Mouse (Mus musculus): Measurements from ENCODE around the gene H2-Q10. TPM values are rescaled to one million over a fixed set of nuclear protein-coding genes. Genes with fewer than 3 reads are reported as not detected.

The H2-Q10 gene
- polyA plus RNA-seq, 1 experiment from 2014 or later: 0.14 TPM

DNA sequence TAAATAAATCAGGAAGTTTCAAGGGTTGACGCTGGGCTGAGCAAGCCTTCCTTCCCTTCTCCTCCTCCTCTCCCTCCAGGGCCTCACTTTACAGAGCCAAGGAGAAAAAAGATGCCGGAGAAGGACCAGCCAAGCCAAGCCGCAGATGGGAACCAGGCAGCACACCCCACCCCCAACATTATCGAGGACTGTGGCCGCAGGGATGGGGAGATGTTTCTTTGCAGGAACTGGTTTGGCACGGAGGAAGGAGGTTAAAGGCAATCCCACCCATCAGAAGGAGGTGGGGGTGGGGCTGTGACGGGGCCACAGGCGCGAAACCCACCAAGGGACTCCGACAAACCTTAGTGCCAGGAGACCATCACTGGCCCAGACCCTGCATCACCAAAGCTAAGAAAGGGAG is 16.8 kb downstream of the H2-Q10 start:
- WGBS: 71% methylated on average over 10 of the region's 10 CpGs
- H3K4me2 ChIP-seq (ENCODE audit: low read length): no peak overlapping the region
- H3K9me3 ChIP-seq (ENCODE audit: control insufficient read depth, low read length): no peaks in the 10 kb centered on the region
- no peak overlapping the region for H3K9ac ChIP-seq (replicated peaks; ENCODE audit: low read depth, low read length)
- no peak overlapping the region for H3K27ac ChIP-seq (ENCODE audit: low read length)
- ATAC-seq: no peak
- no peaks in the 10 kb centered on the region for H3K27me3 ChIP-seq (replicated peaks; ENCODE audit: control insufficient read depth, insufficient read depth, low read length)
- H3K4me1 ChIP-seq (replicated peaks; ENCODE audit: control insufficient read depth, insufficient read depth, low read length): no peaks in the 10 kb centered on the region
- no peak overlapping the region for H3K4me3 ChIP-seq (replicated peaks; ENCODE audit: low read length)
- H3K36me3 ChIP-seq (ENCODE audit: control insufficient read depth, insufficient read depth): no peaks in the 10 kb centered on the region

GRCm38 (mm10) chr17:35488041-35488440 is 18.2 kb downstream of the H2-Q10 start:
- H3K27me3 ChIP-seq (replicated peaks; ENCODE audit: control insufficient read depth, insufficient read depth, low read length): no peaks in the 10 kb centered on the region
- no peaks in the 10 kb centered on the region for H3K4me1 ChIP-seq (replicated peaks; ENCODE audit: control insufficient read depth, insufficient read depth, low read length)
- WGBS: 97% methylated on average over 2 of the region's 2 CpGs

GRCm38 (mm10) chr17:35490320-35490719 is 20.4 kb downstream of the H2-Q10 start:
- H3K36me3 ChIP-seq (ENCODE audit: control insufficient read depth, insufficient read depth): no peaks in the 10 kb centered on the region
- no peaks in the 10 kb centered on the region for H3K4me1 ChIP-seq (replicated peaks; ENCODE audit: control insufficient read depth, insufficient read depth, low read length)
- ATAC-seq: no peak
- H3K4me3 ChIP-seq (replicated peaks; ENCODE audit: low read length): no peak overlapping the region
- no peak overlapping the region for H3K27ac ChIP-seq (ENCODE audit: low read length)
- no peaks in the 10 kb centered on the region for H3K27me3 ChIP-seq (replicated peaks; ENCODE audit: control insufficient read depth, insufficient read depth, low read length)
- H3K9me3 ChIP-seq (ENCODE audit: control insufficient read depth, low read length): no peaks in the 10 kb centered on the region
- no peak overlapping the region for H3K4me2 ChIP-seq (ENCODE audit: low read length)
- H3K9ac ChIP-seq (replicated peaks; ENCODE audit: low read depth, low read length): no peak overlapping the region
- 31% methylated on average over 5 of the region's 5 CpGs for WGBS

More at GRCm38 (mm10) chr17:35488041-35488440, 18.2 kb downstream of the H2-Q10 start:
- H3K9ac ChIP-seq (replicated peaks; ENCODE audit: low read depth, low read length): no peak overlapping the region
- H3K4me3 ChIP-seq (replicated peaks; ENCODE audit: low read length): no peak overlapping the region
- H3K9me3 ChIP-seq (ENCODE audit: control insufficient read depth, low read length): no peaks in the 10 kb centered on the region
- no peak overlapping the region for H3K27ac ChIP-seq (ENCODE audit: low read length)
- no peak for ATAC-seq
- H3K36me3 ChIP-seq (ENCODE audit: control insufficient read depth, insufficient read depth): no peaks in the 10 kb centered on the region
- H3K4me2 ChIP-seq (ENCODE audit: low read length): no peak overlapping the region

DNA sequence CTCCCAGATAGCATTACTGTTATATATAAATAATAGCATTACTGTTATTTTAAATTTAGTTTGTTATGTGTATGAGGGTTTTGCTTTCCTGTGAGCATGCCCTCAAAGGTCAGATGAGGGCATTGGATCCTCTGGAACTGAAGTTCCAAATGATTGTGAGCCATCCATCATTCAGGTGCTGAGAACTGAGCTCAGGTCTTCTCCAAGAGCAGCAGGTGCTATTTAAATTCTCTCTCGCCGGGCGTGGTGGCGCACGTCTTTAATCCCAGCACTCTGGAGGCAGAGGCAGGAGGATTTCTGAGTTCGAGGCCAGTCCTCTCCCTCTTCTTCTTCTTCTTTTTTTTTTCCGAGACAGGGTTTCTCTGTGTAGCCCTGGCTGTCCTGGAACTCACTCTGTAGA is 27.2 kb downstream of the H2-Q10 start:
- no peak overlapping the region for H3K4me3 ChIP-seq (replicated peaks; ENCODE audit: low read length)
- ATAC-seq: no peak
- H3K9ac ChIP-seq (replicated peaks; ENCODE audit: low read depth, low read length): no peak overlapping the region
- H3K27ac ChIP-seq (ENCODE audit: low read length): no peak overlapping the region
- H3K4me2 ChIP-seq (ENCODE audit: low read length): no peak overlapping the region
- H3K4me1 ChIP-seq (replicated peaks; ENCODE audit: control insufficient read depth, insufficient read depth, low read length): no peaks in the 10 kb centered on the region
- WGBS: 94% methylated on average over 7 of the region's 7 CpGs
- no peaks in the 10 kb centered on the region for H3K27me3 ChIP-seq (replicated peaks; ENCODE audit: control insufficient read depth, insufficient read depth, low read length)
- H3K9me3 ChIP-seq (ENCODE audit: control insufficient read depth, low read length): no peaks in the 10 kb centered on the region
- no peaks in the 10 kb centered on the region for H3K36me3 ChIP-seq (ENCODE audit: control insufficient read depth, insufficient read depth)

- H3K27me3 ChIP-seq (replicated peaks; ENCODE audit: control insufficient read depth, insufficient read depth, low read length): peaks cover 7% of the 10 kb centered on the region
- H3K27ac ChIP-seq (ENCODE audit: low read length): no peak overlapping the region
- no peak overlapping the region for H3K4me3 ChIP-seq (replicated peaks; ENCODE audit: low read length)
- no peaks in the 10 kb centered on the region for H3K4me1 ChIP-seq (replicated peaks; ENCODE audit: control insufficient read depth, insufficient read depth, low read length)
- H3K9me3 ChIP-seq (ENCODE audit: control insufficient read depth, low read length): no peaks in the 10 kb centered on the region
- WGBS: 3% methylated on average over 6 of the region's 6 CpGs
- no peak overlapping the region for H3K4me2 ChIP-seq (ENCODE audit: low read length)
- no peak overlapping the region for H3K9ac ChIP-seq (replicated peaks; ENCODE audit: low read depth, low read length)
- ATAC-seq: no peak
- H3K36me3 ChIP-seq (ENCODE audit: control insufficient read depth, insufficient read depth): no peaks in the 10 kb centered on the region
Observed at GRCm38 (mm10) chr17:35502226-35502625, 32.3 kb downstream of the H2-Q10 start.

- H3K27ac ChIP-seq (ENCODE audit: low read length): no peak overlapping the region
- no peak for ATAC-seq
- no peak overlapping the region for H3K4me2 ChIP-seq (ENCODE audit: low read length)
- H3K9me3 ChIP-seq (ENCODE audit: control insufficient read depth, low read length): no peaks in the 10 kb centered on the region
- peaks cover 7% of the 10 kb centered on the region for H3K27me3 ChIP-seq (replicated peaks; ENCODE audit: control insufficient read depth, insufficient read depth, low read length)
- H3K4me1 ChIP-seq (replicated peaks; ENCODE audit: control insufficient read depth, insufficient read depth, low read length): no peaks in the 10 kb centered on the region
- no peak overlapping the region for H3K9ac ChIP-seq (replicated peaks; ENCODE audit: low read depth, low read length)
- H3K4me3 ChIP-seq (replicated peaks; ENCODE audit: low read length): no peak overlapping the region
- H3K36me3 ChIP-seq (ENCODE audit: control insufficient read depth, insufficient read depth): no peaks in the 10 kb centered on the region
- 48% methylated on average over 5 of the region's 5 CpGs for WGBS
Observed at GRCm38 (mm10) chr17:35502762-35503161, 32.9 kb downstream of the H2-Q10 start.

GRCm38 (mm10) chr17:35503849-35504248 is 34.0 kb downstream of the H2-Q10 start:
- H3K9me3 ChIP-seq (ENCODE audit: control insufficient read depth, low read length): no peaks in the 10 kb centered on the region
- WGBS: 19% methylated on average over 5 of the region's 5 CpGs
- H3K4me2 ChIP-seq (ENCODE audit: low read length): no peak overlapping the region
- H3K9ac ChIP-seq (replicated peaks; ENCODE audit: low read depth, low read length): no peak overlapping the region
- no peaks in the 10 kb centered on the region for H3K36me3 ChIP-seq (ENCODE audit: control insufficient read depth, insufficient read depth)
- H3K27ac ChIP-seq (ENCODE audit: low read length): no peak overlapping the region
- H3K4me3 ChIP-seq (replicated peaks; ENCODE audit: low read length): no peak overlapping the region
- H3K27me3 ChIP-seq (replicated peaks; ENCODE audit: control insufficient read depth, insufficient read depth, low read length): peaks cover 7% of the 10 kb centered on the region
- ATAC-seq: no peak
- H3K4me1 ChIP-seq (replicated peaks; ENCODE audit: control insufficient read depth, insufficient read depth, low read length): no peaks in the 10 kb centered on the region

- H3K36me3 ChIP-seq (ENCODE audit: control insufficient read depth, insufficient read depth): no peaks in the 10 kb centered on the region
- H3K9ac ChIP-seq (replicated peaks; ENCODE audit: low read depth, low read length): no peak overlapping the region
- no peak overlapping the region for H3K27ac ChIP-seq (ENCODE audit: low read length)
- H3K9me3 ChIP-seq (ENCODE audit: control insufficient read depth, low read length): no peaks in the 10 kb centered on the region
- WGBS: 15% methylated on average over 8 of the region's 8 CpGs
- ATAC-seq: no peak
- H3K4me2 ChIP-seq (ENCODE audit: low read length): no peak overlapping the region
- no peaks in the 10 kb centered on the region for H3K4me1 ChIP-seq (replicated peaks; ENCODE audit: control insufficient read depth, insufficient read depth, low read length)
- no peak overlapping the region for H3K4me3 ChIP-seq (replicated peaks; ENCODE audit: low read length)
- peaks cover 7% of the 10 kb centered on the region for H3K27me3 ChIP-seq (replicated peaks; ENCODE audit: control insufficient read depth, insufficient read depth, low read length)
Observed at GRCm38 (mm10) chr17:35504628-35505481, 35.0 kb downstream of the H2-Q10 start.

DNA sequence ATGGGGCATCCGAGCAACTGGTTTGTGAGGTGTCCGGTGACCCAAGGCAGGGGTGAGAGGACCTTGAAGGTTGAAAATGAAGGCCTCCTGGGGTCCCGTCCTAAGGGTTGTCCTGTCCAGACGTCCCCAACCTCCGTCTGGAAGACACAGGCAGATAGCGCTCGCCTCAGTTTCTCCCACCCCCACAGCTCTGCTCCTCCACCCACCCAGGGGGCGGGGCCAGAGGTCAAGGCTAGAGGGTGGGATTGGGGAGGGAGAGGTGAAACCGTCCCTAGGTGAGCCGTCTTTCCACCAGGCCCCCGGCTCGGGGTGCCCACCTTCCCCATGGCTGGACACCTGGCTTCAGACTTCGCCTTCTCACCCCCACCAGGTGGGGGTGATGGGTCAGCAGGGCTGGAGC is 35.9 kb downstream of the H2-Q10 start, which contains the start of gene Pou5f1:
TSS of gene Pou5f1 (plus strand) at position 243 of the 400 bp plus-strand sequence.
- H3K4me3 ChIP-seq (replicated peaks; ENCODE audit: low read length): no peak within 1 kb of the TSS
- peaks cover 7% of the 10 kb centered on the region for H3K27me3 ChIP-seq (replicated peaks; ENCODE audit: control insufficient read depth, insufficient read depth, low read length)
- H3K9me3 ChIP-seq (ENCODE audit: control insufficient read depth, low read length): no peaks in the 10 kb centered on the region
- no peak within 1 kb of the TSS for H3K9ac ChIP-seq (replicated peaks; ENCODE audit: low read depth, low read length)
- no peak within 1 kb of the TSS for H3K27ac ChIP-seq (ENCODE audit: low read length)
- 32% methylated on average over 13 of the region's 13 CpGs for WGBS
- no peaks in the 10 kb centered on the region for H3K4me1 ChIP-seq (replicated peaks; ENCODE audit: control insufficient read depth, insufficient read depth, low read length)
- no peak within 1 kb of the TSS for H3K4me2 ChIP-seq (ENCODE audit: low read length)
- ATAC-seq: no peak
- no peaks in the 10 kb centered on the region for H3K36me3 ChIP-seq (ENCODE audit: control insufficient read depth, insufficient read depth)

Measured in forebrain, embryonic 16.5 days (tissue).